Mouse (Mus musculus) mouse embryonic stem cell (cell line): Measurements from ENCODE around the gene Npas3.

Source experiments
- in situ Hi-C, 2 experiments: fragments of 300-500 bp; cut with MboI; formaldehyde crosslinking; loops; 1 replicate in 1 of 2; 3 replicates in 1 of 2; pipeline ENCODE4 v1.14.3; 2019 to 2020; ENCODE audit warnings: low sequenced_read_pairs in 2 of 2, low pct_unique_long_range_greater_than_20kb in 1 of 2, mixed read lengths in 1 of 2; ENCODE audit not compliant: unreplicated experiment in 1 of 2

The Npas3 gene

GRCm38 (mm10) chr12:53248101-53248727, at the start of gene Npas3:
Gene Npas3, plus strand, starts transcription at chr12:53248677.
- in situ Hi-C loops: loop anchor here in 1 of 2 experiments (25.0 kb wide), 1 partner anchor 336 kb away; no protein-coding TSS in a partner anchor

- in situ Hi-C loops: no loop called here
Measured at GRCm38 (mm10) chr12:53217141-53217540, 31.3 kb upstream of the Npas3 start.

GRCm38 (mm10) chr12:53222742-53223141, 25.7 kb upstream of the Npas3 start:
- in situ Hi-C loops: no loop called here

DNA sequence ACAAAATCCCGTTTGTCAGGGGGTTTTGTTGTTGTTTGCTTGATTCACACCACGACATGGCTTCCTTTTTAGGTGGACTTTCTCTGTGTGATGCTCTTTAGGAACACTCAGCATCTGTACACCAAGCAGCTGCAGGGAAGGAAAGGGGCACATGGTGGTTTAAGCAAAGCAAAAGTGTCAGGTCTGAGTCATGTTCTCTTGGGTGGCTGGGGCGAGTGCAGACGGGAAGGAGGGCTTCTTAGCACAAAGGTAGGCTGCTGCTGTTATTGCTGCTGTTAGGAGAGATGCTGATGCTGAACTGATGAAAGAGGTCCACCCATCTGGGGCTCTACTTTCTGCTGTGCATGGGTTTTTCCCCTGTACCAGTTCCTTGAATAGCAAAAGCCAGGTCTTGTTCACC, 21.1 kb upstream of the Npas3 start:
- in situ Hi-C loops: loop anchor here in 1 of 2 experiments (25.0 kb wide), 1 partner anchor 315 kb away; no protein-coding TSS in a partner anchor

DNA sequence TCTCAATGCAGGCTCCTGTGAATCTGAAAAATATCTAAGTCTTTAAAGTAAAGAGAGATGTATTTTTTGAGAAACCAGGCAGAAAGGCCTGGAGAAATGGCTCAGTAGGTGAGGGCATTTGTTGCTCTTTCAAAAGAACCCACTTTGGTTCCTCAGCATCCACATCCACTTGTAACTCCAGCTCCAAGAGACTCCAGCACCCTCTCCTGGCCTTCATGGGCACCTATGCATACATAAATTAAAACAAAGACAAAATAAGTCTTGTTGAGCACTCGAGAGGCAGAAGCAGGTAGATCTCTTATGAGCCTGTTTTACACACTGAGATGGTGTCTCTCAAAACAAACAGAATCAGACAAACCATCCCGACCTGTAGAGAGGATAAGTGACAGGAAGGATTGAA, 19.1 kb upstream of the Npas3 start:
- in situ Hi-C loops: loop anchor here in 1 of 2 experiments (25.0 kb wide), 1 partner anchor 317 kb away; no protein-coding TSS in a partner anchor

- in situ Hi-C loops: loop anchor here in 1 of 2 experiments (25.0 kb wide), 1 partner anchor 334 kb away; no protein-coding TSS in a partner anchor
Measured at GRCm38 (mm10) chr12:53246181-53246580, 2.3 kb upstream of the Npas3 start.

DNA sequence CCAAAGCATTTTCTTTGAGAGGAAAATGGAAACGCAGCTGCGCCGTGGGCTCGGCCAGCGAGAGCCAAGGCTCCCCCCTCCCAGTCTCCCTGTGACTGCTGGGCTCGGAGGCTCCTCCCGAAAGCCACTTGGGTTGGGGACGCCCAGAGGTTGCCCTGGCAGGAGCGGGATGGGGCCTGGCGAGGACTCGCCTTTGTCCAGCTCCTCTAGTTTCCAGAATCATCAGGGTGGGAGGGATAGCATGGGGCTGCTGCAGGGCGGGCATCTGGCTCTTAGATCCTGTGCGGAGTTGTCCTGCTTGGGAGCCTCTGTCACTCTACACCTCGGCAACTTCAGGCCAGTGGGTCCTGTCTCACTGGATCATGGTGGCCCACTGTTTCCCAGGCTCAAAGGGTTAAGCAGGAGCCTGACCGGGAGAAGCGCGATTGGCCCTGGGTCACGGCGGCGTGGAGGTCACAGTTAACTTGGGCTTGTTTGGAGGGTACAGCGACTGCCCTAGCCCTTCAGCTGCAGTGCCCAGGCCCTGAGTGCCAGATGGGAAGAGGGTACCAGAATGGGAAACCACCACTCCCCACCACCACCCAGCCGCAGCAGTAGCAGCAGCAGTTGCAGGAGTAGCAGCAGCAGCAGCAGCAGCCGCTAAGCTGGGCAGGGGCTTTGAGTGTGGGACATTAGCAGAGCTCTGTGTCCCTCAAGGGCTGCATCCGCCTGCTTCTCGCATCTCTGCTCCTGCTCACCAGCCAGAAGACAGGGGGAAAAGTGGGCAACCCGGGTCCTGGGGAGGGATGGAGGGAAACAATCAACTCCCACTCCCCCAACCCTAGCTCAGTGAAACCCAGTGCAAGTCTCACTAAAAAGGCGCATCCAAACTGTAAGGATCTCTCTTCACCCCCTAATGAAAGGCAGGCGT, 1.6 kb upstream of the Npas3 start:
- in situ Hi-C loops: loop anchor here in 1 of 2 experiments (25.0 kb wide), 1 partner anchor 335 kb away; no protein-coding TSS in a partner anchor

DNA sequence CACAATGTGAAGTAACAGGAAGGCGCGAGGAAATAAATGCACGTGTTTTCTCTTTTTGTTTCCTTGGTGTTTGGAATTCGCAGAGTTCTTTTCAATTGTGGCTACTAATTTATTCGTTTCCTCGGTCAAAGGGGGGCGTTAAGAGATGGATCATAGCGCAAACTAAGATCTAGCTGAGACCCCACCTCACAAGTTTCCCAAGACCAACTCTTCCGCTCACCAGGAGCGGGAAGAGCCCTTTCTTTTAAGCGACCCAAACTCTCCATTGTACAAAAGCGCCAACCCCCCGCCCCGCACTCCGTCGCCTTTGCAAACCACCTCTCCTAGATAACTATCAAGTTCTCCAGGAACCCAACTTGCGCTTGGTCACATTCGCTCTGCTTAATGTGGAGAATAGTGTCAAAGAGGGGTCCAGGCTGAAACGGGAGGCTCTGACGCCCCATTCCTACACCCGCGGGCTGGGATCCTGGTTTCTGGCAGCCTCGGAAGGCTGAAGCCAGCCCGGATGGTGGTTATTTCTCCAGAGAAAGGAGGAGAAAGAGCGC, 914 bp upstream of the Npas3 start:
- in situ Hi-C loops: loop anchor here in 1 of 2 experiments (25.0 kb wide), 1 partner anchor 335 kb away; no protein-coding TSS in a partner anchor

DNA sequence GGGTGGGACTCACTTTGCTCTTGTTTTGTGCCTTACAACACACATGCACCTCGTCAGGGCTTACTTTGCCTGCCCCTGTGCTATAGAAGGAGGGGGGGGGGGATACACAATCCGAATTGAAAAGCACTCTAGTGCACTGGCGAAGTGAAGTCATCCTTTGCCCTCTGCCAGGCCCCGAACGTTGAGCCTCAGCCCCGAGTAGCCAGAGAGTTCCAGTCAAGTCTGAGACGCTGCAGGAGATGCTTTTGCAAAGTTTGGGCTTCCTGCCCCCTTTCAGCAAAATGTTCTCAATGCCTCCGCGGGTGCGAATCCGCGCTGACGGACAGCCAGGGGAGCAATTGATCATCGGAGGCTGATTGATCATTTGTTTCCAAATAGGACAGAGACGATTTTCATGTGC, 319 bp downstream of the Npas3 start:
- in situ Hi-C loops: loop anchor here in 1 of 2 experiments (25.0 kb wide), 1 partner anchor 336 kb away; no protein-coding TSS in a partner anchor

GRCm38 (mm10) chr12:53251701-53252181, 3.3 kb downstream of the Npas3 start:
- in situ Hi-C loops: loop anchor here in 1 of 2 experiments (25.0 kb wide), 1 partner anchor 339 kb away; no protein-coding TSS in a partner anchor

- in situ Hi-C loops: loop anchor here in 1 of 2 experiments (25.0 kb wide), 1 partner anchor 340 kb away; no protein-coding TSS in a partner anchor
Measured at GRCm38 (mm10) chr12:53252213-53252571, 3.7 kb downstream of the Npas3 start.

DNA sequence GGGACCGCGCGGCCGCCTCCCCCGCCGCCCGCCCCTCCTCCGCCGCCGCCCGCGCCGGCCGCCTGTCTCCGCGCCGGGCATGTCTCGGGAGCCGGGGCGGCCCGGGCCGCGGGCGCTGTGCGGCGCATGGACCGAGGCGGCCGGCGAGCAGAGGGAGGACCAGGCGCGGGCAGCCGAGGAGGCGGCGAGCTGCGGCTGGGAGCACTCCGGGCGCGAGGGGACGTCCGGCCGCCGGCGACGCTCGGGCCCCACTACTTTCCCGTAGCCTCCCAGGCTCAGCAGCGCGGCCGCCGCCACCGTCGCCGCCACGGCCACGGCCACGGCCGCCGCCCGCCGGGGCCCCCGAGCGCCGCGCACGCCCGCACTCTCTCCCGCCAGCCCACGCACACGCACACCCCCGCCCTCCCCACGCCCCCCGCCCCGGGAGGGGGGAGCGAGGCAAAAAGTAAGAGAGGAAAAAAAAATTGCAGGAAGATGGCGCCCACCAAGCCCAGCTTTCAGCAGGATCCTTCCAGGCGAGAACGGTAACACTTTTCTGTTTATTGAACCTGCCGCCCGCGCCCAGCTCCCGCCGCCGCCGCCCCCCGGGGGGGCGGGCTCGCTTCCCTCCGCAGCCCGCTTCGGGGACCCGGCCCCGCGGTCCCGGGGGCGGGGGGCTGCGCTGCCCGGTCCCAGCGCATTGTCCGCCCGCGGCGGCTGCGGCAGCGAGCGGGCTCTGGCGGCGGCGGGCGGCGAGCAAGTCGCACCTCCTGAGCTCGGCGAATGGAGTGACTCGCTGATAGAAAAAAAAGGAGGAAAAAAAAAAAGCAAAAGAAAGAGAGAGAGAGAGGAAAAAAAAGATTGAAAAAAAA, 4.3 kb downstream of the Npas3 start:
- in situ Hi-C loops: loop anchor here in 1 of 2 experiments (25.0 kb wide), 1 partner anchor 340 kb away; no protein-coding TSS in a partner anchor

DNA sequence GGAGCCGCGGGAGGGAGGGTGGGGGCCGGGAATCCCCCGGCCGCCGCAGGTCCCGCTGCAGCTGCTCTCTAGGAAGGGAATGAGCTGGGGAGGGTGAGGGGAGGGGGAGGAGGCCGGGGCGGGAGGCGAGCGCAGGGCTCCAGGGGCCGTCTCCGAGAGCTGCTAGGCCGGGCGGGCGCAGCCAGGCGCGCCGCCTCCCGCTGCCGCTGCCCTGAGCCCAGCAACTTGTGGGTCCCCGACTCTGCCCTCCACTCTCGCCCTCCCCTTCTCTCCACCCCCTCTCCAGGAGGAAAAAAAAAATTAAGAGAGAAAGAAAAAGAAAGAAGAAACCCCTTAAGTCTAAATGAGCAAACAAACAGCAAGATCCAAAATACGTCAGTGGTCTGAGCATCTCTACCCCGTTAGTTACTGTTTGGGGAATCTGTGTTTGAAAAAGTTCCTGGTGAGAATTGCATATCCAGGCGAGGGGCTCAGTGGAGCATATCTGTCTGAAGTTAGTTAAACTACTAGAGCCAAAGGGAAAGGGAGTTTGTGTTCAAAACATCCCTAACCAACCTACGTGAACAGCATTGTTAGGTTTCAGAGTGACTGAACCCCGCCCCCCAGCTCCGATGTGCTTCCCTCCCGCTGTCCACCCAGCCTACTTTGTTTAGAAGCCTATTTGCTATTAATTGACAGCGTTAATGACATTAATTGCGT, 5.1 kb downstream of the Npas3 start:
- in situ Hi-C loops: loop anchor here in 1 of 2 experiments (25.0 kb wide), 1 partner anchor 341 kb away; no protein-coding TSS in a partner anchor

DNA sequence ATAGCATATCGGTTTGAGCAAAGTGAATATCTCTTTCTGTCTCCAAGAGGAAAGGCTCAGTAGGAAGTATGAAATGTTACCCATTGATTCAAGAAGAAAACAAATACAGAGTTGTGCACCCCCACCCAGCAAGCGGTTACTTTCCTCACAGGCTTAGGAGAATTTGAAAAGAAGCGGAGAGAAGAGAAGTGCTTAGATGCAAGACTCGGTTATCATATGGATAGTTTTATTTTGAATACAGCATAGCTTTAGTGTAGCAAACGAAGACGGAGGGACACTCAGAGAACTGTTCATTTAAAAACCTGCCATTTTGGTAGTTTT, 5.6 kb downstream of the Npas3 start:
- in situ Hi-C loops: loop anchor here in 1 of 2 experiments (25.0 kb wide), 1 partner anchor 342 kb away; no protein-coding TSS in a partner anchor

GRCm38 (mm10) chr12:53274502-53274901, 26.0 kb downstream of the Npas3 start:
- in situ Hi-C loops: loop anchor here in 1 of 2 experiments (25.0 kb wide), 1 partner anchor 362 kb away; no protein-coding TSS in a partner anchor

- in situ Hi-C loops: no loop called here
Measured at GRCm38 (mm10) chr12:53277393-53277792, 28.9 kb downstream of the Npas3 start.

DNA sequence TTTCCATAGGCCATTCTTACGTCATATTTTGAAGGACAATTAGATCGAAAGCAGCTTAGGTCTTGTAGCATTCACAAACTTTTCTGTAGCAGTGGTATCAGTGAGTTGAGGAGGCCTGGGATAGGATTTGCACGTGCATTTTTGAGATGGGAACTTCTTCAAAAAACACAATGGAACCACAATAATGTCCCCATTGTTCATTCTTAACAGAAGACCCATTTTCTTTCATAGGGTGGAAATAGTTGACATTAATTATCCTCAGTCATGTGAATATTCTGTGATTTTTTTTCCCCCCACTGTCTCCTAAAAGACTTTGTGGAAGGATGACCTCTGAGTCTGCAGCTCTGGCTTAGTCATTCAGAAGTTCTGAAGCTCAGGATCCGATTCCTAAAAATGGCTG, 41.9 kb downstream of the Npas3 start:
- in situ Hi-C loops: no loop called here
